Mouse (Mus musculus): ENCODE results near the gene 2900011O08Rik.

2900011O08Rik gene

DNA sequence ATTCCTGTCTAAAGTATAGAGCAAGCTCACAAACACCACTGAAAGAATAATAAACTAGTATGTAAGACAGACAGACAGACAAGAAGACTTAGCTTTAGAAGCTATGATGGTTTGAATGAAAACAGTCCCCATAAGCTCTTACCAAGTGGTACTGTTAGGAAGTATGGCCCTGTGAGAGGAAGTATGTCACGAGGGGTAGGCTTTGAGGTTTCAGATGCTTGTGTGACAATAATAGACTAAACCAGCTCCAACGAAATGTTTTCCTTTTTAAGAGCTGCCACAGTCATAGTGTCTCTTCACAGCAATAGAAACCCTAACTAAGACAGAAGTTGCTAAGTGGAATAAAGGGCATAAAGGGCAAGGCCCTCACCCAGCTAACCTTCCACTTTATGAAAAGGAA lies 148.6 kb downstream of the 2900011O08Rik start:
- DNase-seq (ENCODE audit: low read depth, low spot score): no peak

- DNase-seq (ENCODE audit: low read depth, low spot score): no peak
These were observed 151.7 kb downstream of the 2900011O08Rik start for GRCm38 (mm10) chr16:14137976-14138561.

GRCm38 (mm10) chr16:14139106-14139505 lies 152.7 kb downstream of the 2900011O08Rik start:
- no peak for DNase-seq (ENCODE audit: low read depth, low spot score)

GRCm38 (mm10) chr16:14143298-14143697 lies 156.9 kb downstream of the 2900011O08Rik start:
- no peak for DNase-seq (ENCODE audit: low read depth, low spot score)

DNA sequence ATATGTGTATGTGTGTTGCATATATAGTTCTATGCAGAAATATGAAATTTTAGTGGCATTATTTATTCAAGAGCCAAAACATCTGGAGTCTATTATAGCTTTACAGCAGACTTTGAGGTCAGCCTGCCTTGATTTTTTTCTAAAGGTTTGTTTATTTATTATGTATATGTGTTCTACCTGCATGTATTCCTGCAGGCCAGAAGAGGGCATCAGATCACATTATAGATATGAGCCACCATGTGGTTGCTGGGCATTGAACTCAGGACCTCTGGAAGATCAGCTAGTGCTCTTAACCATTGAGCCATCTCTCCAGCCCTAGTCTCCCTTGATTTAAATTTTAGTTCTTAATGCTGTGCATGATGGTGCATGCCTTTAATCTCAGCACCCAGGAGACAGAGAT lies 161.3 kb downstream of the 2900011O08Rik start:
- no peak for DNase-seq (ENCODE audit: low read depth, low spot score)
